Mouse (Mus musculus): ENCODE results near the gene Gchfr. TPM values are rescaled to one million over a fixed set of nuclear protein-coding genes. Genes with fewer than 3 reads are reported as not detected.

The Gchfr gene
- not detected for total RNA-seq (2021)

DNA sequence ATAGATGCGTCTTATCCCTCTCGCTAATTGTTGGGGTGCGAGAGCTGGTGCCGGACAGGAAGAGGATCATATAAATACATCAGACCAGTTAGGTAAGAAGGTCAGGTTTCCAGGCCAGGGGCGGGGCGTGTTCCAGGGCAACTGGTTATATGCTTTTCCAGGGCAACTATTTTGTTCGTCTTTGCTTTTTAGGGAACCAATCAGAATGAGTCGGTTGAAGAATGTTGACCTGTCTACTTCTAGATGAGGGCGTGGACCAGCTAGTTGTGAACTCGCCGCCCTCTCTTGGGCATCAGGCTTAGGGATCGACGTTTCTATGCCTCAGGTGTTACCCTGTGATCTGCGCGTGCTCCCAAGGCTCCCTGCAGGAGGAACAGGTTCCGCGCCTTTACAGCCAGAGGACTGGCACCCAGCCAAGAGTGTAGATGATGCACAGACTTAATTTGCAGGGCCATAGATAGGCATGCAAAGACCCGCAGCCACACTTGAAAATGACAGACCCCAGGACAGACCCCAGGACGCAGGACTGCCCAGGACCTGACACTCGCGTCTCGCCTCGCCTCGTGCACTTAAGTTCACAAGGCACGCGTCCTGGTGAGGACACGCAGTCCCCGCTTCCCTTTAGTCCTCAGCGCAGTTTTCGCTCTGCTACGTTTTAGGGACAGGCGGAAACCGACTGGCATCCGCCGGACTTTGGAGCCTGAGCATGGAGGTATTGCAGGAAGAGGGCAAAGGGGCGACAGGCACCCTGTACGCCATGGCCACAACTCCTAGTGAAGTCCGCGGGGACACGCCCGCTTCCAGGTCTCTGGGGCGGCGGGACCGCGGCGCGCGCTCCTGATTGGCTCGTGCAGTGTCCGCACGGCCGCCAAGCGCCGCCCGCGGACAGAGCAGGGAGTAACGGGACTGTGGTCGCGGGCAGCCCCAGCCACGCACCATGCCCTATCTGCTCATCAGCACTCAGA lies at the start of gene Gchfr:
Gchfr (plus strand) TSS at position 873 of the 965 bp plus-strand sequence.
- peak; percentile 29 to 32 for DNase-seq (ENCODE audit: low spot score in 2 of 2)
- intact Hi-C loops (cut with DNase I), result no loop called here

DNA sequence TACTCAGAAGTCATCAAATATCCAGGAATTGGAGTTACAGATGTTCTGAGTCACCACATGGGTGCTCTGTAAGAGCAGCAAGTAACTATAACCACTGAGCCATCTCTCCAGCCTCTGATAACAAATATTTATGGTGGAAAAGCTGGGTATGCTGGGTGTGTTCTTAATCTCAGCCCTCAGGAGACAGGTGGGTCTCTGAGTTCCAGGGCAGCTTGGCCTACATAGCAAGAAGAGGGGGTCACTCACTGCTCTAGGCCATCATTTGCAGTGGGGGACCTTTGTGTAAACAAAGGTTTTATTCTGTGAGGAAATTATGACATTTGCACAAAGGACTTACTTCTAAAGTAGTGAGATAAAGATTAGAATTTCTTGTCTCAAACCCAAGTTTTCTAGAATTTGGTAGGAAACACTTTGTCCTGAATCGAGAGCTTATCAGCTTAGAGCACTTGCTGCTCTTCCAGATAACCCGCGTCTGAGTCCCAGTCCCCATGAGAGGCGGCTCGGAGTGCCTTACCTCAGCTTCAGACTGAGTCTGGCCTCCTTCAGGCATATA lies 31.2 kb upstream of the Gchfr start:
- intact Hi-C loops (cut with DNase I), result no loop called here
- DNase-seq (ENCODE audit: low spot score in 2 of 2), result no peak

DNA sequence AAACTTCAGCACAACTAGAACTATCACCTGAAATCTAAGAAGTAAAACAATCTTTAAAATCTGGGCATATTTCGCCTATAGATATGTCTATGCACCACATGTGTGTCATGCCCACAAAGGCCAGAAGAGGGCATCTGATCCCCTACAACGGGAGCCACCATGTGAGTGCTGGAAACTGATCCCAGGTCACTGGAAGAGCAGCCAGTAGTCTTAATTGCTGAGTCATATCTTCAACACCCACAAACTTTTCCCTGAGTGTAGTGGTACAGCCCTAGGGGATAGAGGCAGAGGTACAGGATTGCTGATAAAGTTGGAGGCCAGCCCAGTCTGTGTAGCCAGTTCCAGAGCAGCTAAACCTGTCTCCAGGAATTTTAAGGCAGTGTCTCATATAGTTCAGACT lies 22.4 kb upstream of the Gchfr start:
- DNase-seq (ENCODE audit: low spot score in 2 of 2), result no peak
- intact Hi-C loops (cut with DNase I), result no loop called here

GRCm38 (mm10) chr2:119146435-119146834 lies 21.1 kb upstream of the Gchfr start:
- intact Hi-C loops (cut with DNase I), result no loop called here
- no peak for DNase-seq (ENCODE audit: low spot score in 2 of 2)

DNA sequence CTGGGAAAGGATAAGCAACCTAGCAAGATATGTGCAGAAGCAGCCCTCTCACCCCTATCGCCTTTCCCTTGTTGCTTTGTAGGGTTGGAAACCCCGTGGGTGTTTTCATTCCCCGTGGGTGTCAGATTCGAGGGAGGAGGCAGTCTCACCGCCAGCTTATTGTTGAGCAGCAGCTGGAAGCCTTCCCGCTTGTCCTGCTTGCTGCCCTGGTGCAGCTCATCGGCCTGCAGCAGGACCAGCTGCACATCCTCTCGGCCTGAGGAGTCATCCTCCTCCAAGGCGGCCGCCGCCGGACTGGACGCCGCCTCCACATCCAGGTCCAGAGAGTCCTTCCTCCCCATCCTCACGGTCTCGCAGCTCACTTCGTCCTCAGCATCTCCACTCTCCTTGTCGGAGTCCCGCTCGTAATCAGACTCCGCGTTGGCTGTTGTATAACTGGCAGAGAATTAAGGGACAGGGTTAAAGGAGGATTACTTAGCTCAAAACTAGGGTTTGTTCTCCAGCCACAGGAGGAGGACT lies 20.4 kb upstream of the Gchfr start:
- DNase-seq (ENCODE audit: low spot score in 2 of 2), result peak in 1 of 2 experiments; percentile 17

GRCm38 (mm10) chr2:119147775-119148174 lies 19.8 kb upstream of the Gchfr start:
- peak; percentile 38 to 46 for DNase-seq (ENCODE audit: low spot score in 2 of 2)
- intact Hi-C loops (cut with DNase I), result no loop called here

More for the DNA sequence above, 20.4 kb upstream of the Gchfr start:
- intact Hi-C loops (cut with DNase I), result no loop called here

GRCm38 (mm10) chr2:119152255-119152654 lies 15.3 kb upstream of the Gchfr start:
- intact Hi-C loops (cut with DNase I), result no loop called here
- DNase-seq (ENCODE audit: low spot score in 2 of 2), result no peak

GRCm38 (mm10) chr2:119154683-119155082 lies 12.9 kb upstream of the Gchfr start:
- intact Hi-C loops (cut with DNase I), result no loop called here
- no peak for DNase-seq (ENCODE audit: low spot score in 2 of 2)

- intact Hi-C loops (cut with DNase I), result no loop called here
Measured at GRCm38 (mm10) chr2:119155388-119155787, 12.2 kb upstream of the Gchfr start.

GRCm38 (mm10) chr2:119156081-119156680 lies 11.4 kb upstream of the Gchfr start:
- intact Hi-C loops (cut with DNase I), result no loop called here
- DNase-seq (ENCODE audit: low spot score in 2 of 2), result no peak

More at GRCm38 (mm10) chr2:119155388-119155787, 12.2 kb upstream of the Gchfr start:
- no peak for DNase-seq (ENCODE audit: low spot score in 2 of 2)

GRCm38 (mm10) chr2:119156681-119157572 lies 10.6 kb upstream of the Gchfr start, which contains the start of gene Rmdn3:
Gene Rmdn3, minus strand, starts transcription at chr2:119157034.
- DNase-seq (ENCODE audit: low spot score in 2 of 2), result peak; percentile 95 to 96
- intact Hi-C loops (cut with DNase I), result no loop called here

GRCm38 (mm10) chr2:119157836-119158235 lies 9.7 kb upstream of the Gchfr start:
- intact Hi-C loops (cut with DNase I), result no loop called here
- DNase-seq (ENCODE audit: low spot score in 2 of 2), result no peak

GRCm38 (mm10) chr2:119161247-119161646 lies 6.3 kb upstream of the Gchfr start:
- intact Hi-C loops (cut with DNase I), result no loop called here
- no peak for DNase-seq (ENCODE audit: low spot score in 2 of 2)

DNA sequence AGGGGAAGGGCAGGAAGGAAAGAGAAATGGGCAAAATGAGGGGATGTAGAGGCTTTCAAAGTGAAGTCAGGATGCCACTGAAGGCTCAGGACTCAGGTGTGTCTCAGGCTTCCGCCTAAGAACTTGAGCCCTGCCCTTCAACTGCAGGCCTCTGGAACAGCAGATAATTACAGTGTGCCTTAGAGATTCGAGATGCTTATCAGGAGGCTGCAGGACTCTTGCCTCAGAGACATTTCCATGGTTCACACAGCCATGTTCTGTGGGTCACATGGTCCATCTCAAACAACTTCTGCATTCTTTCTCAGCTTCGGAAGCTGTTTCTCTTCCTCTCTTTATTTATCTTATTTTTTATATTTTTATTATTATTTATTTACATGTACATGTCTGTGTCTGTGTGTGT lies 4.4 kb upstream of the Gchfr start:
- intact Hi-C loops (cut with DNase I), result no loop called here
- DNase-seq (ENCODE audit: low spot score in 2 of 2), result no peak

DNA sequence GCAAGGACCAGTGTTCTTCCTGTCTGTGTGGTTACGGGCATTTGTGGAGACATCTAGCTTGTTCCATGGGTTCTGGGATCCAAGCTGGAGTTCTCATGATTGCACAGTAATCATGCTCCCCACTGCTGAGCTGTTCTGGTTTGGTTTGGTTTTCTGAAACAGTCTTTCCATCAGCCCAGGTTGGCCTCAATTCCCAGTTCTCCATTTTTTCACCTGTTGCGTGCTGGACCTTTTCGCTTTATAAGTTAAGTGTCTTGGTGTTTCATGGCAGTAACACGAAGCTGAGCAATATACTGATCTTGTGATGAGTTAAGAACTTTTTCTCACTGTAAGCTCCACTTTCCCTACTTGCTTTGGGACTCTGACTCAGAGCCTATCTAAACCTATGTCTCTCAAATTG lies 3.6 kb upstream of the Gchfr start:
- intact Hi-C loops (cut with DNase I), result no loop called here
- no peak for DNase-seq (ENCODE audit: low spot score in 2 of 2)

GRCm38 (mm10) chr2:119165401-119165800 lies 2.2 kb upstream of the Gchfr start:
- intact Hi-C loops (cut with DNase I), result no loop called here
- DNase-seq (ENCODE audit: low spot score in 2 of 2), result no peak

GRCm38 (mm10) chr2:119167866-119168256 lies 288 bp downstream of the Gchfr start:
- no peak for DNase-seq (ENCODE audit: low spot score in 2 of 2)
- intact Hi-C loops (cut with DNase I), result no loop called here

- DNase-seq (ENCODE audit: low spot score in 2 of 2), result no peak
- intact Hi-C loops (cut with DNase I), result no loop called here
Measured at GRCm38 (mm10) chr2:119170282-119170681, 2.7 kb downstream of the Gchfr start.

DNA sequence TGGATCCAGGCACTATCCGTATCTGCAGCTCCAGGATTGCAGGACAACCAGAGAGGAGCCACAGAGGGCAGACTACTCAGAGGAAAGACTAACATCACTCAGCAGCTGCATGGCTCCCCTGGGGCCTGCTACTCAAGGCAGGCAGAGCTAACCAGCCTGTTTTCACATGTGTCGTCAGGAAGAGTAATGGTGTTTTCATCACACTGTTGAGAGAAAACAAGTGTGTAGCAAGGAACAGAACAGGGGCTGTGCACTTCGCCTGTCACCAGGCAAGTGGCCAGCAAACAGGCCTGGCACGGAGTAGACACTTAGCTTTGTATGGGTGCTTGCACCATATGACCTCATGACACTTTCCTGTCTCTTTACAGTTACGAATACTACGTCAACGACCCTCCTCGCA lies 4.0 kb downstream of the Gchfr start:
- DNase-seq (ENCODE audit: low spot score in 2 of 2), result no peak
- intact Hi-C loops (cut with DNase I), result no loop called here

Measured in left cerebral cortex, postnatal 36 days (tissue).